Mouse (Mus musculus) granulocyte monocyte progenitor cell, adult 5-6 weeks (primary cell): ENCODE results near the gene Gp1bb. TPM values are rescaled to one million over a fixed set of nuclear protein-coding genes. Genes with fewer than 3 reads are reported as not detected.

Experiments
- ATAC-seq: replicated peaks from 2 replicates; pipeline ENCODE4 v1.8.0; 2016; ENCODE audit warnings: mild to moderate bottlenecking, moderate TSS enrichment, inconsistent platforms; ENCODE audit not compliant: poor library complexity, severe bottlenecking
- total RNA-seq, 2 experiments: library from RNA; stranded (forward) in 1 of 2; stranded (reverse) in 1 of 2; fragments of 200-712, 200-1000 nt in 1 of 2; fragments of >200 nt in 1 of 2; fragmentation: Nextera tagmentation in 1 of 2; gene quantifications; 2 replicates each; pipeline ENCODE4 v1.2.3; 2014 to 2017

Gene Gp1bb
- total RNA-seq, 2 experiments from 2014 or later: not detected

- peak; percentile 34 for ATAC-seq
Measured at GRCm38 (mm10) chr16:18629390-18630231, 7.4 kb upstream of the Gp1bb start, which contains the start of gene Sept5. Gene Sept5, minus strand, starts transcription at chr16:18629954.

DNA sequence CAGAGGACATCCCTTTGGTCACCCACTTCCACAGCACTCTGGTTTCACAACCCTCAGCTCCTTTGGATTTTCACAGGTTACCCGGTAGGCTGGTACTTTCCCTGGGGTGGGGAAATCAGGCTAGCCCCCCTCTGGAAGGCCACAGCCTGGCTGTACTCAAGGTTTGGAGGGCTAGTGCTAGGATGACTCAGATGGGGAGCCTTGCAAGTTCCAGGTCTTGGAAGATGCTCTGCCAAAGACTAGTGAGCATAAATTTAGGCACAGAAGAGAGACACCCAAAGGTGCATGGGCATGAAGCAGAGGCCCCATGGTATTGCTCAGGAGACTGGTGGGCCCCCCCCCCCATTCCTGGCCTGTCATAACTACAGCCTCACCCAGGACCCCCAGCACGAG is 6.7 kb upstream of the Gp1bb start:
- peak; percentile 11; the same call in 1 of the 2 replicates for ATAC-seq

GRCm38 (mm10) chr16:18628206-18628947 is 6.2 kb upstream of the Gp1bb start:
- no peak for ATAC-seq

GRCm38 (mm10) chr16:18627163-18627562 is 5.0 kb upstream of the Gp1bb start:
- ATAC-seq: no peak

- ATAC-seq: peak; percentile 73
Measured at GRCm38 (mm10) chr16:18626376-18626878, 4.2 kb upstream of the Gp1bb start, which contains the start of gene Gm49601. Gene Gm49601, minus strand, starts transcription at chr16:18626427.

DNA sequence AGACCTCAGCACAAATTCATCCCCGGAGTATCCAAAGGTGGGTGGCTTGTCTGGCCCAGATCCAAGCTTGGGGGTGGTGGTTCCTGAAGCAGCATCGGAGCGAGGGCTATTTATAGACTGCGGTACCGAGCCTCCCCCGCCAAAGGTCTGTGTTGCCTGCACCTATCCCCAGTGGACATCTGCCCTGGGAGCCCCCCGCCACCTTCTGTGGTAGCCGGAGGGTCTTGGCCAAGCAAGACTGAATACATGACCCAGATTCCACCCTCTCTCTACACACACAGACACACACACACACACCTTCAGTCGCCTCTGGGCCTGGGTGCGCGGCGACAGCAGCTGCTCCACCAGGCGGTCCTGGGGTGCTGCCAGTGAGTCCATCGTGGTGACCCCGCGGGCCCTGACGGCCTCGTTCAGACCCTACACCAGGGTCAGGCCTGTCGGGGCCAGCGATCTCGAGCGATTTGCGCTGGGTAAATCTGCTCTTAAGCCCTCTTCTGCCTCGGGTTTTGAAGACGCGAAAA is 3.6 kb upstream of the Gp1bb start:
- no peak for ATAC-seq

DNA sequence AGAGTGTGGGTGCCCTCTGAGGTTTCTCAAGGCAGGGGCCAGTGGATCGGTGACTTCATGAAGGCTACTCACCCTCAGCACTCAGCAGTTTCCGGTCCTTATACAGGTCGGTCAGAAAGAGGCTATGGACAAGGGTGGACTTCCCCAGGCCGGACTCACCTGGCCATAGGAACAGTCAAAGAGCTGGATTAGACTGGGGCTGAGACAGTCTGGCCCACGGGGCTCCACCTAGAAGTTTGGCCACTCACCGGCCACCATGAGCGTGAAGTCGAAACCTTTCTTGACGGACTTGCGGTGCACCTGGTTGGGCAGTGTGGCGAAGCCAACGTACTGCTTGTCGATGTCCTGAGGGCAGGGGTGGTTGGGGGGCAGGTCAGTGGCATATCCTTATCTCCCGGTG is 2.9 kb upstream of the Gp1bb start:
- no peak for ATAC-seq

DNA sequence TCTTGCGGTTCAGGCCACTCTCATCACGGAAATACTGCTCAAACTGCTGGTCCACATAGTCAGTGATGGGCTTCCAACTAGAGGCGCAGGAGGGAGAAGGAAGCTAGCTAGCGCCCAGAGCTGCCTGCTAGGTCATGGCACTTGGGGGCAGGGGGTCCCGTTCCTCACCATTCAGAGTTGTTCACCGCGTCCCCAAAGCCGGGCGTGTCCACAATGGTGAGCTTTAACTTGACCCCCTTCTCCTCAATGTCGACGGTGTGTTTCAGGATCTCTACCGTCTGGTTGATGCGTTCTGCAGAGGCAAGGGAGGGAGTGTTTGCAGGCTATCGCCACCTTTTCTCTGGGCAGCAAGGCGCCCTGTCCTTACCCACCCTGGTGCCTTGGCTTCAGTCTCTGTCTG is 2.4 kb upstream of the Gp1bb start:
- ATAC-seq: no peak

- no peak for ATAC-seq
Measured at GRCm38 (mm10) chr16:18623751-18624540, 1.7 kb upstream of the Gp1bb start.

- no peak for ATAC-seq
Measured at GRCm38 (mm10) chr16:18622916-18623750, 930 bp upstream of the Gp1bb start.

GRCm38 (mm10) chr16:18621362-18622001 is 721 bp downstream of the Gp1bb start:
- ATAC-seq: no peak

DNA sequence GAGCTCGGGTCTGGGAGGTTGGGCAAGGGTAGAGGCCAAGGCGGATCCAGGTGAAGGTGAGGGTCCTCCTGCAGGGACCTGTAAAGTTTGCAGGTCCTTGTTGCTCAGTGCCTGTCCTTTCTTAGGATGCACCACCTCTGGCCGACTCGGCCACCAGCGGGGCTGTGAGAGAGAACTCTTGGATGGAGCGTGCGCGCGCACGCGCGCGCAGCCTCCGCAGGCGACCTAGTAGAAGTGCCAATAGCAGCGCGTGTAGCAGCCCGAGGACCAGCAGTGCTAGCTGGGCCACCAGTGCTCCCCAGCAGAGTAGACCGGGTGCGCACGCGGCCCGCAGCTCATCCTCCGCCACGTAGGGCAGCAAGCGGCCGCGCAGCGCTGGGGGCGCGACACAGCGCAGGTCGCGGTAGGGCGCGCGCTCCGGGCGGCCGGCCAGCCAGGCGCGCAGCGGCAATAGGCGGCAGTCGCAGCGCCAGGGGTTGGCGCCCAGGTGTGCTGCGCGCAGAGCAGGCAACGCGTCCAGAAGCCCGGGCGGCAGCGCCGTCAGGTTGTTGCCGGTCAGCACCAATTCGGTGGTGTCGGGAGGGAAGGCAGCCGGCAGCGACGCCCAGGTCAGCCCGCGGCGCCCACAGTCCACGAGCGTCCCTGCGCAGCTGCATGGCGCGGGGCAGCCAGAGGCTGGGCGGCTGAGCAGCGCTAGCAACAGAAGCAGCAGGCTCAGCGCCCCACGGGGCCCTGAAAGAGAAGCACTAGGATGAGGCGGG is 1.4 kb downstream of the Gp1bb start:
- ATAC-seq: no peak

GRCm38 (mm10) chr16:18620201-18620600 is 2.0 kb downstream of the Gp1bb start:
- no peak for ATAC-seq

DNA sequence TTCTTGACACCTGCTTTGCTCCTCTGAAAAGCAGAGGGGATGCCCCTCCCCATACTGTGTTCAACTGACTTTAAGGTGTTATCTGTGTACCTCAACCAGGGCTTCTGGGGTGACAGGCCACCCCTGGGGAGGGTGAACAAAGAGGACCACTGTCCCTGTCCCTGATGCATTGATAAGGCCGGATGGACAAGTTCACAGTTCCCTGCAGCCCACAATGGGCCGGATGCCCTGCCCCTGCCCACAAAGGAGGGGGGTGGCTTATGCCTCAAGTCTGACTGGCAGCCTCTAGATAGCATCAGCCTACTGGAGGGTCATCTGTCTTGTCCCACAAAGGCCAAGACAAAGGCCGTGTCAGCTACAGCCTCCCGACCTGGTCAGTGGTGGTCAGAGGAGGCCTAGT is 3.1 kb downstream of the Gp1bb start:
- ATAC-seq: no peak

GRCm38 (mm10) chr16:18618297-18618696 is 3.9 kb downstream of the Gp1bb start:
- no peak for ATAC-seq

GRCm38 (mm10) chr16:18617370-18618065 is 4.7 kb downstream of the Gp1bb start:
- ATAC-seq: peak; percentile 79

- ATAC-seq: no peak
Measured at GRCm38 (mm10) chr16:18613301-18613700, 8.9 kb downstream of the Gp1bb start.

GRCm38 (mm10) chr16:18611752-18612151 is 10.5 kb downstream of the Gp1bb start:
- no peak for ATAC-seq
